Mouse (Mus musculus) layer of hippocampus, postnatal 14 days (tissue): ENCODE data around the gene E430018J23Rik. TPM values are rescaled to one million over a fixed set of nuclear protein-coding genes. Genes with fewer than 3 reads are reported as not detected.
"Not testable (repeated sequence)": the region's sequence is repeated elsewhere in the genome, so short reads cannot be mapped to it uniquely, and the experiment has no call there.

Experiments
- DNase-seq, 2 experiments: peaks; one replicate each; pipeline ENCODE4 v3.0.0; 2021 to 2022; ENCODE audit warnings: low spot score in 2 of 2, mixed read lengths in 1 of 2
- total RNA-seq, 2 experiments: library from RNA; stranded (reverse); gene quantifications; 2 replicates each; pipeline ENCODE4 v1.2.3; 2021

The E430018J23Rik gene
- total RNA-seq, 2 experiments from 2014 or later: 6.1 to 7.4 TPM

DNA sequence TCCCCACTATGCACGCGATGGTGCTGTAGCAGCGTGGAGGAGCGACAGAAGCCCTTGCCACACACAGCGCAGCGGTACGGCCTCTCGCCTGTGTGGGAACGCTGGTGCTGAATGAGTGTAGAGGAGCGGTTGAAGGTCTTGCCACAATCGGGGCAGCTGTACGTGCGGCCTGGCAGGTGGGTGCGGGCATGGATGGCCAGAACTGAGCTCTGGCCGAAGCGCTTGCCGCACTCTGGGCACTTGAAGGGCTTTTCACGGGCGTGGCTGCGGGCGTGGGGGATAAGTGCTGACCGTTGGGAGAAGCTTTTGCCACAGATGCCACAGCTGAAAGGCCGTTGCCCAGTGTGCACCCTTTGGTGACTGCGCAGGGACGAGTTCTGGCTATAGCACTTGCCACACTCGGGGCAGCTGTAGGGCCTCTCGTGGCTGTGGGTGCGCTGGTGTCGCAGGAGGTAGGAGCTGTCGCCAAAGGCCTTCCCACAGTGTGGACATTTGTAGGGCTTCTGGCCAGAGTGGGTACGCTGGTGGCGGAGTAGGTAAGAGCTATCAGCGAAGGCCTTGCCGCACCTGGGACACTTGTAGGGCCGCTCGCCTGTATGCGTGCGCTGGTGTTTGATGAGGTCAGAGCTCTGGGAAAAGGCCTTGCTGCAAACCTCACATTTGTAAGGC lies 49.9 kb downstream of the E430018J23Rik start:
- no peak for DNase-seq

DNA sequence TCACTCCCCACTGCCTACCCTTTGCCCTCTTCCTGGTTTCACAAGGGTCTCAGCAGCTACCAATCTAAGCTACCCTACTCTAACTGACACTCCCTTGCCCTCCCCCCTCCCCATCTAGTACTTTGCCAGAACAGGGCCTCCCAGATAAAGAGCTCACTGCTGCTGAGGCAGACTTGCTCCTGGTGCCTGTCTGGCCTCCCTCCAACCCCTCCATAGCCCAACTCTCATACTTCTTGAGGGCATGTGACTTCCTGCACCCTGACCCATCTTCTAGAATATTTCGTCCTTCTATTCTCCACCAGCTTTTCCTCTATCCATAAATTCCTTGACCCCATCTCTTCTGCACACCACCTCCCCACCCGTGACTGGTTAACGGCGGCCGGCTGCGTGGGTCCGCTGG lies 50.5 kb downstream of the E430018J23Rik start:
- DNase-seq: no peak

DNA sequence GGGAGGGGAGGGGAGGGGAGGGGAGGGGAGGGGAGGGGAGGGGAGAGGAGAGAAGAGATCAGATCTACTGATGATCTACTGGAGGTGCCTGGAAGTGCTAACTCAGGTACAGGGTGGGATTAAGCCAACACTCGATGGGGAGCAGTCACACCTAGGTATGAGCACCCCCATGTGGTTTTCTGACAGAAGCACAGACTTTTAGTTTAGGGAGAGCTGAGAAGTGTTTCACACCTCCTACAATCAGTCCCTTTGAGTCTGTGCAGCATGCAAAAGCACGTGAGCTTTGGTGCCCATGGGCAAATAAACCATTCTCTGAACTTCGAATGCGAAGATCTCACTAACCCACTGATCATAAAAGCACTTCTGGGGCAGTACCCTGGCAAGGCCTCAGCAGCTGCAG lies 51.1 kb downstream of the E430018J23Rik start:
- no peak for DNase-seq

DNA sequence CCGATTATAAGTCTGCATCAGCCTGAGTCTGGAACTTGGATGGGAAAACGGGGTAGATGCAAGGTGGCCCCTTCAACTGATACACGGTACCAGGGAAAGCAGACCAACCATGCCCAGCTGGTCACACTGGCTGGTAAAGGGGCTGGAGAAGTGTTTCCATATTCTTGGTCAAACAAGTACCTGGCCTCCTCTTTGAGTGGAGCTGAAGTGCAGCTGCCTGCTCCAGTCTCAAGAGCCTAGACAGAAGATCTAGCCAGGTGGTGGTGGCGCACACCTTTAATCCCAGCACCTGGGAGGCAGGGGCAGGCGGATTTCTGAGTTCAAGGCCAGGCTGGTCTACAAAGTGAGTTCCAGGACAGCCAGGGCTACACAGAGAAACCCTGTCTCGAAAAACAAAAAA lies 51.6 kb downstream of the E430018J23Rik start:
- not testable (repeated sequence) for DNase-seq

DNA sequence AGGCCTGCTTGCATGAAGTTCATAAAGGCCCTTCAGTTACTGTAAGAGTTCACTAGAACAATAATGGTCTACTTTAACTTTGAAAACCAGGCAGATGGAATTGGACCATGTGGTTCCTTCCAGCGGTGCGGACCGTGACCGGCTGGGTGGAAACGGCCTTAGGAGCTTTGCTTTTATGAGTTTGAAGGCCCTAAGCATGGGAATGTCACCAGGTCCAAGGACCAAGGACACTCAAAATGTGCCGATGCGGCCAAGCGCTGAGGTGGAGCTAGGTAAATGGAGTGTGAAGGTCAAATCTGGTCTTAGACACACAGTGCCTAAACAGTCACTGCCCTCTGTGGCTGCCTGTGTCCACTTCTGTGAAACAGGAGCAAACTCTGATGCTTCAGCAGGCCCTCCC lies 52.1 kb downstream of the E430018J23Rik start:
- DNase-seq: no peak

Other genes with a start within 250 kb of the E430018J23Rik start
- 10 to 100 TPM; 75.1 to 77.0 TPM for gene Cd2bp2, start 197.6 kb downstream of the E430018J23Rik start, total RNA-seq
- gene Tbc1d10b, start 185.2 kb downstream of the E430018J23Rik start, total RNA-seq: 10 to 100 TPM; 93.6 to 97.3 TPM
- gene Mylpf, start 184.7 kb downstream of the E430018J23Rik start, total RNA-seq: 1 to 10 TPM; 1.0 to 1.5 TPM
- 10 to 100 TPM; 17.8 to 18.1 TPM for gene Zfp553, start 160.6 kb downstream of the E430018J23Rik start, total RNA-seq
- 1 to 10 TPM; 6.9 to 8.6 TPM for gene Sept1, start 160.5 kb downstream of the E430018J23Rik start, total RNA-seq
- gene Zfp771, start 149.4 kb downstream of the E430018J23Rik start, total RNA-seq: 10 to 100 TPM; 55.5 to 57.2 TPM
- gene Dctpp1, start 132.9 kb downstream of the E430018J23Rik start, total RNA-seq: 10 to 100 TPM; 27.9 to 31.1 TPM
- 10 to 100 TPM; 47.4 to 50.6 TPM for gene Sephs2, start 119.6 kb downstream of the E430018J23Rik start, total RNA-seq
- gene Itgal, start 97.4 kb downstream of the E430018J23Rik start, total RNA-seq: under 1 TPM; 0.32 to 0.57 TPM
- 10 to 100 TPM; 12.4 to 12.8 TPM for gene Zfp768, start 48.0 kb downstream of the E430018J23Rik start, total RNA-seq
- 1 to 10 TPM; 5.3 to 6.0 TPM for gene Zfp747, start 17.6 kb downstream of the E430018J23Rik start, total RNA-seq
- 1 to 10 TPM; 2.7 to 3.2 TPM for gene 9130019O22Rik, start 6.5 kb downstream of the E430018J23Rik start, total RNA-seq
- 1 to 10 TPM; 3.4 to 4.2 TPM for gene Zfp764, start 13.2 kb upstream of the E430018J23Rik start, total RNA-seq
- gene Zfp688, start 28.4 kb upstream of the E430018J23Rik start, total RNA-seq: 10 to 100 TPM; 10.6 to 10.7 TPM
- gene Zfp689, start 55.5 kb upstream of the E430018J23Rik start, total RNA-seq: 1 to 10 TPM; 7.3 to 8.1 TPM
- 10 to 100 TPM; 29.4 to 31.3 TPM for gene Prr14, start 66.0 kb upstream of the E430018J23Rik start, total RNA-seq
- gene Fbrs, start 85.6 kb upstream of the E430018J23Rik start, total RNA-seq: 10 to 100 TPM; 62.9 to 66.8 TPM
- 100 to 1,000 TPM; 104 to 115 TPM for gene Srcap, start 118.4 kb upstream of the E430018J23Rik start, total RNA-seq
- gene Gm42715, start 126.0 kb upstream of the E430018J23Rik start, total RNA-seq: 10 to 100 TPM in 1 of 2 experiments, 1 to 10 TPM in 1; 9.8 to 11.0 TPM
- 1 to 10 TPM in 1 of 2 experiments, under 1 TPM in 1; 0.94 to 2.2 TPM for gene Tmem265, start 167.8 kb upstream of the E430018J23Rik start, total RNA-seq
- 10 to 100 TPM; 79.5 to 83.7 TPM for gene Phkg2, start 179.7 kb upstream of the E430018J23Rik start, total RNA-seq
- 10 to 100 TPM in 1 of 2 experiments, 1 to 10 TPM in 1; 9.3 to 12.4 TPM for gene Ccdc189, start 195.0 kb upstream of the E430018J23Rik start, total RNA-seq
- 10 to 100 TPM; 69.9 to 72.1 TPM for gene Rnf40, start 195.1 kb upstream of the E430018J23Rik start, total RNA-seq
- gene Zfp629, start 222.2 kb upstream of the E430018J23Rik start, total RNA-seq: 10 to 100 TPM; 21.3 to 22.6 TPM